Mouse (Mus musculus) neural tube, embryonic 14.5 days (tissue): Measurements from ENCODE around the gene Clasp2. TPM values are rescaled to one million over a fixed set of nuclear protein-coding genes. Genes with fewer than 3 reads are reported as not detected.
"Not testable (repeated sequence)": the region's sequence is repeated elsewhere in the genome, so short reads cannot be mapped to it uniquely, and the experiment has no call there.

Source experiments
- ATAC-seq: fragments of 200-750 bp; cut with Nextera tagmentation; 2 replicates; pipeline ENCODE4 v1.8.0; 2017; ENCODE audit warnings: low read depth, mild to moderate bottlenecking, moderate TSS enrichment, moderate library complexity
- H3K27ac ChIP-seq: fragments of 300-500 bp; sonication (generic); 2 replicates; pipeline ENCODE4 v1.5.1; 2014; ENCODE audit warnings: low read depth, mild to moderate bottlenecking, control low read depth, low read length, moderate library complexity, mixed read lengths
- H3K27me3 ChIP-seq: fragments of 300-500 bp; sonication (generic); 2 replicates; pipeline ENCODE4 v1.6.1; 2014; ENCODE audit warnings: low read length; ENCODE audit not compliant: control insufficient read depth, insufficient read depth
- H3K36me3 ChIP-seq: fragments of 300-500 bp; sonication (generic); 2 replicates; pipeline ENCODE4 v1.6.1; 2014; ENCODE audit warnings: low read length, mixed read lengths; ENCODE audit not compliant: control insufficient read depth, insufficient read depth
- H3K4me1 ChIP-seq: fragments of 300-500 bp; sonication (generic); 2 replicates; pipeline ENCODE4 v1.6.1; 2014; ENCODE audit warnings: low read length; ENCODE audit not compliant: control insufficient read depth, insufficient read depth
- H3K4me2 ChIP-seq: fragments of 300-500 bp; sonication (generic); 2 replicates; pipeline ENCODE4 v1.6.1; 2014; ENCODE audit warnings: mild to moderate bottlenecking, low read depth, low read length, control low read depth
- H3K4me3 ChIP-seq: fragments of 300-500 bp; sonication (generic); 2 replicates; pipeline ENCODE4 v1.5.1; 2014; ENCODE audit warnings: low read depth, low read length, control low read depth, mixed read lengths
- H3K9ac ChIP-seq: fragments of 300-500 bp; sonication (generic); replicated peaks from 2 replicates; pipeline ENCODE4 v1.6.1; 2014; ENCODE audit warnings: low read depth, mild to moderate bottlenecking, control low read depth, low read length, mixed read lengths
- H3K9me3 ChIP-seq: fragments of 300-500 bp; sonication (generic); 2 replicates; pipeline ENCODE4 v1.6.1; 2016; ENCODE audit warnings: low read length; ENCODE audit not compliant: control insufficient read depth
- WGBS: fragments of 180-500 bp; shearing (Covaris S2); extraction: QIAGEN DNeasy Blood & Tissue Kit; methylation state at CpG from one replicate; pipeline ENCODE4 v1.1.7; 2014; 5-methylcytosine and 5-hydroxymethylcytosine counted together
- polyA plus RNA-seq: library from polyadenylated mRNA; unstranded; fragments of >200 nt; fragmentation: Nextera tagmentation; extraction: Ambion mirVana; gene quantifications from 2 replicates; pipeline ENCODE4 v1.2.1, GENCODE M21; 2014

Gene Clasp2
- polyA plus RNA-seq, 1 experiment from 2014 or later, result 176 TPM

- H3K27me3 ChIP-seq, result no peaks in the 10 kb centered on the region
- no peaks in the 10 kb centered on the region for H3K9me3 ChIP-seq
- ATAC-seq, result no peak
Measured at GRCm38 (mm10) chr9:113724646-113725045, 16.6 kb upstream of the Clasp2 start.

GRCm38 (mm10) chr9:113725609-113726008, 15.7 kb upstream of the Clasp2 start:
- H3K27me3 ChIP-seq, ATAC-seq, H3K27ac ChIP-seq, H3K4me1 ChIP-seq, H3K4me3 ChIP-seq, H3K9me3 ChIP-seq, H3K9ac ChIP-seq, H3K4me2 ChIP-seq, H3K36me3 ChIP-seq: not testable (repeated sequence)
- 91% methylated on average over 5 of the region's 5 CpGs for WGBS

More at GRCm38 (mm10) chr9:113724646-113725045, 16.6 kb upstream of the Clasp2 start:
- 83% methylated on average over 15 of the region's 15 CpGs for WGBS
- Histone ChIP-seq H3K4me1 (no peaks in the 10 kb centered on the region), H3K4me3 (no peak overlapping the region), H3K9ac (no peak overlapping the region), H3K27ac (no peak overlapping the region), H3K4me2 (no peak overlapping the region), H3K36me3 (no peaks in the 10 kb centered on the region)

GRCm38 (mm10) chr9:113726131-113726530, 15.1 kb upstream of the Clasp2 start:
- no peaks in the 10 kb centered on the region for H3K4me1 ChIP-seq
- no peak overlapping the region for H3K4me2 ChIP-seq
- H3K27me3 ChIP-seq, result no peaks in the 10 kb centered on the region
- ATAC-seq, result no peak
- H3K27ac ChIP-seq, result no peak overlapping the region
- H3K9ac ChIP-seq, result no peak overlapping the region
- H3K4me3 ChIP-seq, result no peak overlapping the region
- WGBS, result 81% methylated on average over 3 of the region's 3 CpGs
- no peaks in the 10 kb centered on the region for H3K36me3 ChIP-seq
- H3K9me3 ChIP-seq, result no peaks in the 10 kb centered on the region

- 91% methylated on average over 18 of the region's 18 CpGs for WGBS
- no peaks in the 10 kb centered on the region for H3K27me3 ChIP-seq
- H3K4me1 ChIP-seq, result no peaks in the 10 kb centered on the region
- H3K27ac ChIP-seq, result no peak overlapping the region
- H3K4me2 ChIP-seq, result no peak overlapping the region
- H3K36me3 ChIP-seq, result no peaks in the 10 kb centered on the region
- no peaks in the 10 kb centered on the region for H3K9me3 ChIP-seq
- no peak overlapping the region for H3K9ac ChIP-seq
- ATAC-seq, result no peak
- H3K4me3 ChIP-seq, result no peak overlapping the region
Measured at GRCm38 (mm10) chr9:113726991-113727680, 14.1 kb upstream of the Clasp2 start.

GRCm38 (mm10) chr9:113731540-113731939, 9.7 kb upstream of the Clasp2 start:
- Histone ChIP-seq H3K4me2 (no peak overlapping the region), H3K9ac (no peak overlapping the region), H3K9me3 (no peaks in the 10 kb centered on the region), H3K27me3 (no peaks in the 10 kb centered on the region), H3K36me3 (no peaks in the 10 kb centered on the region), H3K4me3 (no peak overlapping the region), H3K4me1 (no peaks in the 10 kb centered on the region), H3K27ac (no peak overlapping the region)
- no peak for ATAC-seq
- 91% methylated on average over 3 of the region's 3 CpGs for WGBS

GRCm38 (mm10) chr9:113735920-113736319, 5.4 kb upstream of the Clasp2 start:
- ATAC-seq, result no peak
- peaks cover 4% of the 10 kb centered on the region; the same call in 1 of the 2 replicates for H3K4me1 ChIP-seq
- H3K27me3 ChIP-seq, result no peaks in the 10 kb centered on the region
- H3K27ac ChIP-seq, result no peak overlapping the region
- no peak overlapping the region for H3K4me2 ChIP-seq
- H3K36me3 ChIP-seq, result no peaks in the 10 kb centered on the region
- H3K9me3 ChIP-seq, result no peaks in the 10 kb centered on the region
- no peak overlapping the region for H3K9ac ChIP-seq
- no peak overlapping the region for H3K4me3 ChIP-seq

- H3K9ac ChIP-seq, result no peak overlapping the region
- no peaks in the 10 kb centered on the region; the same call in 1 of the 2 replicates for H3K27me3 ChIP-seq
- H3K4me2 ChIP-seq, result no peak overlapping the region
- no peak overlapping the region for H3K4me3 ChIP-seq
- WGBS, result 77% methylated on average over 9 of the region's 9 CpGs
- peaks cover 9% of the 10 kb centered on the region for H3K4me1 ChIP-seq
- H3K27ac ChIP-seq, result no peak overlapping the region
- no peaks in the 10 kb centered on the region for H3K36me3 ChIP-seq
- ATAC-seq, result no peak
- no peaks in the 10 kb centered on the region for H3K9me3 ChIP-seq
Measured at GRCm38 (mm10) chr9:113738021-113738420, 3.3 kb upstream of the Clasp2 start.

GRCm38 (mm10) chr9:113738941-113739340, 2.3 kb upstream of the Clasp2 start:
- ATAC-seq, result no peak

GRCm38 (mm10) chr9:113741637-113742137, 414 bp downstream of the Clasp2 start:
- under 1% methylated on average over 60 of the region's 64 CpGs for WGBS
- peak overlapping the region; percentile 72 for H3K9ac ChIP-seq
- no peaks in the 10 kb centered on the region; the same call in 1 of the 2 replicates for H3K27me3 ChIP-seq
- peak overlapping the region; percentile 73 for H3K27ac ChIP-seq
- H3K4me1 ChIP-seq, result peaks cover 9% of the 10 kb centered on the region
- H3K4me2 ChIP-seq, result peak overlapping the region; percentile 80
- no peaks in the 10 kb centered on the region for H3K9me3 ChIP-seq
- peak; percentile 78 for ATAC-seq
- H3K4me3 ChIP-seq, result peak overlapping the region; percentile 95
- H3K36me3 ChIP-seq, result no peaks in the 10 kb centered on the region

More at GRCm38 (mm10) chr9:113738941-113739340, 2.3 kb upstream of the Clasp2 start:
- H3K9me3 ChIP-seq, result no peaks in the 10 kb centered on the region
- H3K9ac ChIP-seq, result no peak overlapping the region
- H3K4me3 ChIP-seq, result no peak overlapping the region
- H3K27ac ChIP-seq, result no peak overlapping the region
- no peak overlapping the region for H3K4me2 ChIP-seq
- no peaks in the 10 kb centered on the region for H3K36me3 ChIP-seq
- H3K4me1 ChIP-seq, result peaks cover 9% of the 10 kb centered on the region
- WGBS, result 89% methylated on average over 6 of the region's 6 CpGs
- H3K27me3 ChIP-seq, result no peaks in the 10 kb centered on the region; the same call in 1 of the 2 replicates
